Mouse (Mus musculus) ZHBTc4 (cell line): ENCODE data around the gene Tmpo.

Experiments
- DNase-seq: peaks from one replicate; pipeline ENCODE4 v3.0.0-alpha.2; 2011; ENCODE audit warnings: low read depth, low spot score

The Tmpo gene

DNA sequence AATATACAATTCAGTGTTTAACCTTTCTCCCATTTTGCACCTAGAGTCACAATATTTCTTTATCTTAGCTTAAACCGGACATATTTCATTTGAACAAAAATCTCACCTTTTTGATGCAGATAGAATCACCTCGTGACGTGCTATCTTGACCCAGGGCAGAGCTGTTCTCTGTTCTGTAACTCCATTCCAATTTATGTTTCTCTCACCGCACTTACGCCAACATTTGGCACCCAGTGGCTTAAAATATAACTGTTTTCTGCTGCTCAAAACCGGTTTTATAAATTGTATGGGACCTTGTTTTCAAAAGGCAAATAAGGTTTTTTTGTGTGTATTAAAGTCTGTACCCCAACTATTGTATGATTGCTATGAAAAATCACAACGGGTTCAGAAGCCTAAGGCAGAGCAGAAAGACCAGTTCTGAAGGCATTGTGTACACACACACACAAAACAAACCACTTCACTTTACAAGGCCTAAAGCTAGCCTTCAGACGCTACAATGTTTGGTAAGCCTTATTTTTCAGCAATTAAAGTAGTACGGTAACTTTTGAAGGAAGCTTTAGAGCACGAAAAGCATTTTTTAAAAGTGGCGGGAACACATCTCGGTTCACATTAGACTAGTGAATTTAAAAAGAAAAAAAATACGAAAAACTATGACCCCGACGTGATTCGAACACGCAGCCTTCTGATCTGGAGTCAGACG, at the start of gene Tmpo:
TSS of gene Tmpo (minus strand) at position 555 of the 700 bp plus-strand sequence.
- DNase-seq = no peak

DNA sequence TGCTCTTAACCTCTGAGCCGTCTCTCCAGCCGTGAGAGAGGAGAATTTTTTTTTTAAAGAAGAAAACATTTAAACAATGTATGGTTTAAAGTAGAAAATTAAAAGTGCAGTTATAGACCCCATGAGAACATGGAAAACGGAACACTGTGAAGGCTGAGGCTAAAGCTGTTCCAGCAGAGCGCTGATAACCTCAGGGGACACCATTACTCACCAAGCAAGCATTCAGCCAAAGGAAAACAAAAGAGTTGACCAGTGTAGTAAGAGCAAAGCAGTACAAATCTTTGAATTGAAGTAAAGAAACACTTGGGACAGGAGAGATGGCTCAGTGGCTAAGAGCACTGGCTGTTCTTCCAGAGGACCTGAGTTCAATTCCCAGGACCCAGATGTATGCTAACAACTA, 49.3 kb upstream of the Tmpo start:
- DNase-seq = no peak

DNA sequence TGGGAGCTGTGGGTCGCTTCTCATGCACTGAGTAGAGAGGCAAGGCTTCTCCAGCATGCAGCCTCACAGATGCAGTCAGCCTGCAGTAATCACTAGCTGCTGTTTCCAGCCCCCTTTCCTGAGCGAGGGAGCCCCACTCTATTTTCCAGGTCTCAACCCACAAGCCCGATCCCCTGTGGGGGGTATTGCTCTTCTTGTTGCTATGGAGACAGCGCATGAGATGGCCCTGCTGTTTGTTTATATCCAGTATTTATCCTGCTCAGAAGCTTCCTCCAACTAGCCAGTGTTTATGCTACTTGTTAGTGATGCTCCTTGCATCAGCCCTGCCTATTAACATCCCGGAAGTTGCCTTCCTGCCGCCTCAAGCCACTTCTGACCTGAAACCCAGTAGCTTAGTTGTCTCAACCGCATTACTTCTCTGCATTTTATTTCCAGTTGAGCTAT, 48.4 kb upstream of the Tmpo start:
- no peak for DNase-seq

- DNase-seq = no peak
Observed at GRCm38 (mm10) chr10:91228924-91229517, 47.9 kb upstream of the Tmpo start.

- no peak for DNase-seq
Observed at GRCm38 (mm10) chr10:91227034-91227433, 45.9 kb upstream of the Tmpo start.

DNA sequence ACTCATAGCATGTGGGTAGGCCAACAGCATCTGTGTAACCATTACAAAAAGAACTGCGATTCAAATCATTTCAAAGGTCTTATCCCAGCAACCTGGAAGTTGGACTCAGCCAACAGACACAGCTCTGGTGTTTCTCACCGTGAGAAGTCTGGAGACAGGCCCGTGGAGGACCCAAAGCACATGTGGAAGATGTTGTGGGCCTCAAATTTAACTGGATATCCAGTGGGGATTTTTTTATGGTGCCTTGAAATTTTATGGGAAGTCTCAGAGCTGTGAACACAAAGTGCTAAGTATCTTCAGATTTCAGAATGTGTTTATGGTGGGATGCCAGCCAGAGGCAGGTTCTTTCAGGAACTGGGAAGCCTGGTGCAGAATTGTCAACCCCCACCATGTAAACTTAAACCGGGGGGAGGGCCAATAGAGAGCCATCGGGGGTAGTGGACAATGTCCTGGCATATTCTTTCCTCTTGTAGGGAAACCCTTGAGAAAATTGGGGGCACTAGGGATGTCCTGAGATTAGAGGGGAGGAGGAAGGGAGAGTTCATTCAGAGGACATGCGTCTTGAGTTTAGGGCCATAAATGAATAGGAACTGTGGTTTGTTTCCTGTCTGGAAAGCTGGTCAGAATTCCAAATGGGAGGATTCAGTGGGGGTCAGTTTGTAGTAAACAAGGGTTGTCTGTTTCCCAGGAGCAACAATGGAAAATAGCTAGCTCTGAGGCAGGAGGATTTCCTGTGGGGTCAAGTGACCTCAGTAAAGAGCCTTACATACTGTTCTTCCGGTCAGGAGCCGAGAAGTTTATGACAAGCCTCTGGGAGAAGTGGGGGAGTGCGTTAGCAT, 41.5 kb upstream of the Tmpo start:
- DNase-seq = no peak

GRCm38 (mm10) chr10:91208899-91209667, 28.0 kb upstream of the Tmpo start:
- DNase-seq = no peak

- no peak for DNase-seq
Observed at GRCm38 (mm10) chr10:91208461-91208860, 27.3 kb upstream of the Tmpo start.

DNA sequence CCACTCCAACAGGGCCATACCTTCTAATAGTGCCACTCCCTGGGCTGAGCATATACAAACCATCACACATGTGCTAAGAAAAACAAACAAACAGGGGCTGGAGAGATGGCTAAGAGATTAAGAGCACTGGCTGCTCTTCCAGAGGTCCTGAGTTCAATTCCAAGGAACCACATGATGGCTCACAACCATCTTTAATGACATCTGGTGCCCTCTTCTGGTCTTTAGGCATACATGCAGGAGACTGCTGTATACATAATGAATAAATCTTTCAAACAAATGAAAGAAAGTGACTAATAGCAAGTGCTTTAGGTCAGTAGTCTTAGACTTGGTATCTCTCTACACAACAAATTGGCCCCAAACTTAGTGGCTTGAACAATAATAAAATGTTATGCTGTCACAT, 26.2 kb upstream of the Tmpo start:
- peak; percentile 33 for DNase-seq

DNA sequence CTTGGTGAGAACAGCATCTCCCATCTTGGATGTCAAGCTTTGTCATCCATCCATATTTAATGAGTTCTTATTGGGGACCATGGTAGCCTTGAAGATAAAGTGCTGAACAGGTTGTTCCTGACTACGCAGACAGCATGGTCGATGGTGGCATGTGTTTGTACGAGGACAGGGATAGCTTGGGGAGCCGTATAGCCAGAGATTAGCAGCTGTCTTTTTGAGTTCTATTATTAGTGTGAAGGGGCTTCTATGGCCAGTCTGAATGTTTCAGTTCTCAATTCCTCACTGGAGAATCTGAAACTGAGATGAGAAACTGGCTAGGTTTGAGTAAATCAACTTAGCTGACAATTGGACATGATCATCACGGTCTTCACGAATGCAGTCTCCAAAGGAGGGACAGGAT, 24.5 kb upstream of the Tmpo start:
- no peak for DNase-seq

- DNase-seq = peak; percentile 86
Observed at GRCm38 (mm10) chr10:91200581-91200980, 19.5 kb upstream of the Tmpo start.

- DNase-seq = no peak
Observed at GRCm38 (mm10) chr10:91199238-91199780, 18.2 kb upstream of the Tmpo start.

- no peak for DNase-seq
Observed at GRCm38 (mm10) chr10:91197704-91198103, 16.6 kb upstream of the Tmpo start.

DNA sequence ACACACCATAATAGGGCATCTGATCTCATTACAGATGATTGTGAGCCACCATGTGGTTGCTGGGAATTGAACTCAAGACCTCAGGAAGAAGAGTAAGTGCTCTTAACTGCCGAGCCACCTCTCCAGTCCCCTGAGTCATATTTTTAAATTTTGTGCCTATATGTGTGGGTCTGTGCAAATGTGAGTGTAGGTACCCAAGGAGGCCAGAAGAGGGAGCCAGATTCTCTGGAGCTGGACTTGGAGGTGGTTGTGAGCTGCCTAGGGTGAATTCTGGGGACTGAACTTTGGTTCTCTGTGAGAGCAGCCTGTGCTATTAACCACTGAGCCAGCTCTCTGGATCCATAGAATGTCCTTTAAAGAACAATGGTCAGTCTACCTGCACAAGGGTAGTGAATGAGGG, 15.7 kb upstream of the Tmpo start:
- DNase-seq = peak; percentile 78

GRCm38 (mm10) chr10:91195680-91196079, 14.6 kb upstream of the Tmpo start:
- DNase-seq = no peak

GRCm38 (mm10) chr10:91195091-91195490, 14.0 kb upstream of the Tmpo start:
- DNase-seq = peak; percentile 47

- DNase-seq = no peak
Observed at GRCm38 (mm10) chr10:91191851-91192250, 10.7 kb upstream of the Tmpo start.

DNA sequence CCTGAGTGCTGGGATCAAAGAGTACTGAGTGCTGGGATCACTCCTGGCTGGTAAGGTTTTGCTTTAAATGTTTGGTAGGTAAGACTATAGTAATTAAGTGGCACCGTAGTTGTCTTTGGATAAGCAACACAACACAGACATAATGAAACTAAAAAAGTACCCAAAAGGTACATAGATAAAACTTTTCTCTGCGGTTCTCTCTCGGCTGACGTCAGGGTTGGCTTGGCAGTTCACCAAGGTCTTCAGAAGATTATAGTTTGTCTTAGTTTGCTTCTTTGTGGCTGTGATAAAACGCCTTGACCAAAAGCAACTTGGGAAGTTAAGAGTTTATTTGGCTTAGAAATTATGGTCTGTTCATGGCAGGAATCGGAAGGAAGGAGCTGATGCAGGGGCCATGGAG, 8.4 kb upstream of the Tmpo start:
- no peak for DNase-seq

GRCm38 (mm10) chr10:91188684-91189287, 7.7 kb upstream of the Tmpo start:
- no peak for DNase-seq

GRCm38 (mm10) chr10:91187872-91188271, 6.8 kb upstream of the Tmpo start:
- peak; percentile 92 for DNase-seq

- peak; percentile 32 for DNase-seq
Observed at GRCm38 (mm10) chr10:91187349-91187748, 6.2 kb upstream of the Tmpo start.
